Mouse (Mus musculus) embryonic fibroblast, embryonic 13.5 days (primary cell): ENCODE results near the gene Hist1h2bk.

Experiments
- CTCF ChIP-seq: IDR thresholded peaks from 2 replicates; pipeline ENCODE4 v1.5.1; 2011; ENCODE audit warnings: mild to moderate bottlenecking, control low read depth, low read length, moderate library complexity, borderline replicate concordance; ENCODE audit not compliant: insufficient read depth
- POLR2A ChIP-seq: IDR thresholded peaks from 2 replicates; pipeline ENCODE4 v1.6.1; 2011; ENCODE audit warnings: low read depth, mild to moderate bottlenecking, control low read depth, low read length, moderate library complexity

DNA sequence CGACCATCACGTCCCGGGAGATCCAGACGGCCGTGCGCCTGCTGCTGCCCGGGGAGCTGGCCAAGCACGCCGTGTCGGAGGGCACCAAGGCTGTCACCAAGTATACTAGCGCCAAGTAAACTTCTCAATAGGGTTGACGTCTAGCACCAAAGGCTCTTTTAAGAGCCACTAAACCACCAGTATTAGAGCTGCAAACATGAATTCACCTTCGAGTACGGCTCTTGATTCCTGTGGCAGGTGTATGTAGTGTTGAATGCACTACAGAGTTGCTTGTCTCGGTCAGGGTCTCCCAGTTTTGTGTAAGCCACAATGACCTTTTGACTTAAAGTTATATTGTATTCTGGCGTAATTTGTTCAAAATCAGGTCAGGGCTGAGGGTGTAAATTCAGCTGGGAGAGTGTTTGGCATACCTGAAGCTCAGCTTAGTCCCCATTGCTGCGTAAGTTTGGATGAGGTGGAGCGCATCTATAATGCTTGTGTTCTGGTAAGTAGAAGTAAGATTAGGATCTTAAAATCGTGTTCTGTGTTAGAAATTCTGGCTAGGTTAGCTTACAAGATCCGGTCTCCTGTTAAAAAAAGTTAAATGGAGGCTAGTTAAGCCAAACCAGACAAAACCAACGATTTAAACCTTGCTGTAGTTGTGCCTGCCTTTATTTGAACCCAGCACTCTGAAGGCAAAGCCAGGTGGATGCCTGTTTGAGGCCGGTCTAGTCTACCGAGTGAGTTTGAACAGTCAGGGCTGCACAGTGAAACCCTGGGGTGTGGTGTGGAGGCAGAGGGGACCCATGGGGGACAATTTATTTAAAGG is 683 bp downstream of the Hist1h2bk start:
- TF ChIP-seq CTCF (no peak), POLR2A (peak; percentile 45)
